In the genomic region with DNA sequence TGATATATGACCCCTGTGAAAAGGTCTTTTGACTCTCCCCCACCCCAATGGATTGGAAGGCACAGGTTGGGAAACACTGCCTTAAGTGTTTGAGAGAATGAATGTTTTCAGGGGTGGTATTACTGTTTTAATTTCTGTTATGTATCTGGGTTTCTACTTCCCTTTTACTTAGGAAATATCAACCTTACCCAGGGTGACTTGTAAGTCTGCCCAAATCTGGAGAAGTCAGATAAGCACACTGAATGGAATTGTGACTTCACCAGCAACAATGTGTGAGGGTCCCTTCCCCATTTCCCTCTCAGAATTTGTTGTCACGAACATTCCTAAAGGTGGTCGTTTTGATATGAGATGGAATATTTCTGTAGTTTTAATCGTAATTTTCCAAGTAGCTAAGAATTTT, we compare ENCODE assay signal across 27 mouse cellular contexts. TPM values are rescaled to one million over a fixed set of nuclear protein-coding genes. Genes with fewer than 3 reads are reported as not detected.
"Had no signal": no experiment of that assay in that cellular context is flagged by ENCODE, and none has a peak within 500 bp of the region (broad histone marks: within the 10 kb centered on the region; RNA-seq: fewer than 3 reads in every experiment).

No protein-coding gene starts in this region.

- H3K9ac ChIP-seq: liver, embryonic 15.5 days; liver, postnatal 0 days; lung, embryonic 15.5 days; midbrain, embryonic 13.5 days; midbrain, embryonic 15.5 days; neural tube, embryonic 12.5 days had no signal

- ATAC-seq: liver, postnatal 0 days; lung, postnatal 0 days; midbrain, embryonic 13.5 days; midbrain, embryonic 15.5 days had no signal

- H3K4me2 ChIP-seq: liver, embryonic 15.5 days; lung, embryonic 15.5 days; midbrain, embryonic 11.5 days; midbrain, embryonic 13.5 days; midbrain, embryonic 15.5 days; neural tube, embryonic 12.5 days had no signal

- DNase-seq: liver, postnatal 0 days; lung, adult 2 months; lung, postnatal 14 days; lung, postnatal 36 days; right cerebral cortex, postnatal 14 days; thymus, adult 18-20 months; thymus, postnatal 25 days; thymus, postnatal 4 days had no signal

- H3K36me3 ChIP-seq: liver, embryonic 15.5 days; lung, embryonic 15.5 days; midbrain, embryonic 13.5 days; midbrain, embryonic 15.5 days; neural tube, embryonic 12.5 days had no signal

- H3K4me3 ChIP-seq: liver, embryonic 15.5 days; lung, embryonic 15.5 days; midbrain, embryonic 13.5 days; midbrain, embryonic 15.5 days; neural tube, embryonic 12.5 days had no signal

- H3K27me3 ChIP-seq: liver, embryonic 15.5 days; lung, embryonic 15.5 days; midbrain, embryonic 13.5 days; midbrain, embryonic 15.5 days; neural tube, embryonic 12.5 days had no signal

- H3K4me1 ChIP-seq: liver, embryonic 15.5 days; lung, embryonic 15.5 days; midbrain, embryonic 13.5 days; midbrain, embryonic 15.5 days; neural tube, embryonic 12.5 days had no signal

- H3K9me3 ChIP-seq: liver, embryonic 15.5 days; lung, embryonic 15.5 days had no signal

- H3K27ac ChIP-seq: liver, embryonic 15.5 days; lung, embryonic 15.5 days; macrophage; midbrain, embryonic 13.5 days; midbrain, embryonic 15.5 days; neural tube, embryonic 12.5 days had no signal

RNA-seq across cellular contexts. Expression of a gene that starts 17.0 kb away (rescaled TPM):
- total RNA-seq: megakaryocyte, adult 5-6 weeks; megakaryocyte-erythroid progenitor cell, adult 5-6 weeks; midbrain, postnatal 0 days; monocyte, adult 5-6 weeks; neutrophil, adult 5-6 weeks had no signal
- polyA plus RNA-seq: liver, embryonic 15.5 days; lung, adult 2 months; lung, embryonic 15.5 days; lung, postnatal 0 days; macrophage; midbrain, embryonic 11.5 days; midbrain, embryonic 13.5 days; midbrain, embryonic 15.5 days; midbrain, postnatal 0 days; neural tube, embryonic 12.5 days; neural tube, embryonic 14.5 days; spleen, adult 2 months; stomach, embryonic 14.5 days; stomach, embryonic 16.5 days; thymus, postnatal 0 days; urinary bladder, adult 2 months had no signal

RNA-seq across cellular contexts. Expression of a gene that starts 17.6 kb away (rescaled TPM):
- total RNA-seq: megakaryocyte, adult 5-6 weeks; megakaryocyte-erythroid progenitor cell, adult 5-6 weeks; midbrain, postnatal 0 days; monocyte, adult 5-6 weeks; neutrophil, adult 5-6 weeks had no signal
- polyA plus RNA-seq: liver, embryonic 15.5 days; liver, postnatal 0 days; lung, adult 2 months; lung, embryonic 15.5 days; lung, postnatal 0 days; macrophage; midbrain, embryonic 11.5 days; midbrain, embryonic 13.5 days; midbrain, embryonic 15.5 days; midbrain, postnatal 0 days; neural tube, embryonic 12.5 days; neural tube, embryonic 14.5 days; spleen, adult 2 months; stomach, embryonic 14.5 days; stomach, embryonic 16.5 days; thymus, postnatal 0 days; urinary bladder, adult 2 months had no signal
